Mouse (Mus musculus) intestine, embryonic 16.5 days (tissue): Measurements from ENCODE around the gene Grik3. TPM values are rescaled to one million over a fixed set of nuclear protein-coding genes. Genes with fewer than 3 reads are reported as not detected.

ENCODE experiments used
- ATAC-seq: fragments of 200-750 bp; cut with Nextera tagmentation; 2 replicates; pipeline ENCODE4 v1.8.0; 2017; ENCODE audit warnings: moderate TSS enrichment, moderate library complexity
- H3K27ac ChIP-seq: fragments of 300-500 bp; sonication (generic); 2 replicates; pipeline ENCODE4 v1.5.1; 2014; ENCODE audit warnings: mild to moderate bottlenecking, low read length
- H3K27me3 ChIP-seq: fragments of 300-500 bp; sonication (generic); replicated peaks from 2 replicates; pipeline ENCODE4 v1.6.1; 2014; ENCODE audit warnings: low read length, control low read depth, mixed read lengths; ENCODE audit not compliant: control insufficient read depth, insufficient read depth
- H3K36me3 ChIP-seq: fragments of 300-500 bp; sonication (generic); 2 replicates; pipeline ENCODE4 v1.6.1; 2014; ENCODE audit warnings: low read length, control low read depth; ENCODE audit not compliant: control insufficient read depth, insufficient read depth
- H3K4me1 ChIP-seq: fragments of 300-500 bp; sonication (generic); 2 replicates; pipeline ENCODE4 v1.6.1; 2014; ENCODE audit warnings: low read length, control low read depth, mixed read lengths; ENCODE audit not compliant: control insufficient read depth, insufficient read depth
- H3K4me2 ChIP-seq: fragments of 300-500 bp; sonication (generic); 2 replicates; pipeline ENCODE4 v1.6.1; 2014; ENCODE audit warnings: low read depth, low read length, control low read depth
- H3K4me3 ChIP-seq: fragments of 300-500 bp; sonication (generic); 2 replicates; pipeline ENCODE4 v1.5.1; 2014; ENCODE audit warnings: mild to moderate bottlenecking, low read length
- H3K9ac ChIP-seq: fragments of 300-500 bp; sonication (generic); 2 replicates; pipeline ENCODE4 v1.6.1; 2014; ENCODE audit warnings: low read depth, low read length
- H3K9me3 ChIP-seq: fragments of 300-500 bp; sonication (generic); 2 replicates; pipeline ENCODE4 v1.6.1; 2016; ENCODE audit warnings: low read length, control low read depth; ENCODE audit not compliant: control insufficient read depth
- WGBS: fragments of 180-500 bp; shearing (Covaris S2); extraction: QIAGEN DNeasy Blood & Tissue Kit; methylation state at CpG from one replicate; pipeline ENCODE4 v1.1.7; 2014; 5-methylcytosine and 5-hydroxymethylcytosine counted together
- polyA plus RNA-seq: library from polyadenylated mRNA; unstranded; fragments of >200 nt; fragmentation: Nextera tagmentation; extraction: Ambion mirVana; gene quantifications from 2 replicates; pipeline ENCODE4 v1.2.1, GENCODE M21; 2015

Grik3 gene
- polyA plus RNA-seq, 1 experiment from 2014 or later, result 0.16 TPM

- Histone ChIP-seq H3K27ac (no peak overlapping the region), H3K27me3 (no peaks in the 10 kb centered on the region), H3K9ac (no peak overlapping the region), H3K36me3 (no peaks in the 10 kb centered on the region), H3K4me2 (no peak overlapping the region), H3K9me3 (no peaks in the 10 kb centered on the region), H3K4me3 (no peak overlapping the region), H3K4me1 (0 out of 2 replicates have a peak, but pooled peaks cover 2% of the 10 kb centered on the region)
- WGBS, result 68% methylated on average over 13 of the region's 13 CpGs
- peak; percentile 91 for ATAC-seq
These were observed 146.3 kb downstream of the Grik3 start for GRCm38 (mm10) chr4:125636616-125637304.

GRCm38 (mm10) chr4:125637364-125637763, 146.9 kb downstream of the Grik3 start:
- no peak overlapping the region for H3K4me2 ChIP-seq
- H3K4me3 ChIP-seq, result no peak overlapping the region
- H3K4me1 ChIP-seq, result 0 out of 2 replicates have a peak, but pooled peaks cover 2% of the 10 kb centered on the region
- H3K9me3 ChIP-seq, result no peaks in the 10 kb centered on the region
- no peak overlapping the region for H3K27ac ChIP-seq
- WGBS, result 80% methylated on average over 13 of the region's 13 CpGs
- H3K9ac ChIP-seq, result no peak overlapping the region
- H3K36me3 ChIP-seq, result no peaks in the 10 kb centered on the region
- no peak for ATAC-seq
- no peaks in the 10 kb centered on the region for H3K27me3 ChIP-seq

GRCm38 (mm10) chr4:125640520-125640919, 150.0 kb downstream of the Grik3 start:
- Histone ChIP-seq H3K4me2 (no peak overlapping the region), H3K36me3 (no peaks in the 10 kb centered on the region), H3K4me3 (no peak overlapping the region), H3K9me3 (no peaks in the 10 kb centered on the region), H3K4me1 (0 out of 2 replicates have a peak, but pooled peaks cover 2% of the 10 kb centered on the region), H3K9ac (no peak overlapping the region), H3K27me3 (no peaks in the 10 kb centered on the region), H3K27ac (no peak overlapping the region)
- 64% methylated on average over 9 of the region's 9 CpGs for WGBS
- no peak for ATAC-seq

- WGBS, result 75% methylated on average over 15 of the region's 15 CpGs
- H3K4me1 ChIP-seq, result 0 out of 2 replicates have a peak, but pooled peaks cover 2% of the 10 kb centered on the region
- no peak overlapping the region for H3K4me2 ChIP-seq
- H3K4me3 ChIP-seq, result no peak overlapping the region
- no peaks in the 10 kb centered on the region for H3K27me3 ChIP-seq
- H3K36me3 ChIP-seq, result no peaks in the 10 kb centered on the region
- no peak overlapping the region for H3K9ac ChIP-seq
- no peak for ATAC-seq
- H3K9me3 ChIP-seq, result no peaks in the 10 kb centered on the region
- no peak overlapping the region for H3K27ac ChIP-seq
These were observed 150.6 kb downstream of the Grik3 start for GRCm38 (mm10) chr4:125640921-125641663.

- H3K27me3 ChIP-seq, result no peaks in the 10 kb centered on the region
- ATAC-seq, result no peak
- WGBS, result 73% methylated on average over 23 of the region's 23 CpGs
These were observed 154.4 kb downstream of the Grik3 start for GRCm38 (mm10) chr4:125644581-125645568.

GRCm38 (mm10) chr4:125651676-125652246, 161.3 kb downstream of the Grik3 start:
- no peak for ATAC-seq
- Histone ChIP-seq H3K4me2 (no peak overlapping the region), H3K9me3 (no peaks in the 10 kb centered on the region), H3K27me3 (no peaks in the 10 kb centered on the region), H3K9ac (no peak overlapping the region), H3K36me3 (no peaks in the 10 kb centered on the region), H3K4me3 (no peak overlapping the region), H3K27ac (no peak overlapping the region), H3K4me1 (no peaks in the 10 kb centered on the region)
- 45% methylated on average over 24 of the region's 24 CpGs for WGBS

More at GRCm38 (mm10) chr4:125644581-125645568, 154.4 kb downstream of the Grik3 start:
- Histone ChIP-seq H3K9ac (no peak overlapping the region), H3K4me2 (no peak overlapping the region), H3K36me3 (no peaks in the 10 kb centered on the region), H3K4me3 (no peak overlapping the region), H3K4me1 (no peaks in the 10 kb centered on the region), H3K9me3 (no peaks in the 10 kb centered on the region), H3K27ac (no peak overlapping the region)

GRCm38 (mm10) chr4:125656031-125656430, 165.5 kb downstream of the Grik3 start:
- no peak for ATAC-seq
- no peak overlapping the region for H3K4me2 ChIP-seq
- H3K4me1 ChIP-seq, result no peaks in the 10 kb centered on the region
- no peak overlapping the region for H3K27ac ChIP-seq
- H3K9me3 ChIP-seq, result no peaks in the 10 kb centered on the region
- H3K9ac ChIP-seq, result no peak overlapping the region
- no peak overlapping the region for H3K4me3 ChIP-seq
- 70% methylated on average over 19 of the region's 19 CpGs for WGBS
- H3K36me3 ChIP-seq, result no peaks in the 10 kb centered on the region
- no peaks in the 10 kb centered on the region for H3K27me3 ChIP-seq

GRCm38 (mm10) chr4:125658376-125658775, 167.9 kb downstream of the Grik3 start:
- Histone ChIP-seq H3K9me3 (no peaks in the 10 kb centered on the region), H3K4me3 (no peak overlapping the region), H3K4me2 (no peak overlapping the region), H3K9ac (no peak overlapping the region), H3K4me1 (no peaks in the 10 kb centered on the region), H3K36me3 (no peaks in the 10 kb centered on the region), H3K27ac (no peak overlapping the region), H3K27me3 (no peaks in the 10 kb centered on the region)
- no peak for ATAC-seq
- WGBS, result 40% methylated on average over 8 of the region's 8 CpGs
